Mouse (Mus musculus) gonadal fat pad, adult 2 months (tissue): ENCODE results near the gene Coq9. TPM values are rescaled to one million over a fixed set of nuclear protein-coding genes. Genes with fewer than 3 reads are reported as not detected.
"Not testable (repeated sequence)": the region's sequence is repeated elsewhere in the genome, so short reads cannot be mapped to it uniquely, and the experiment has no call there.

ENCODE experiments used
- DNase-seq: peaks from one replicate; pipeline ENCODE4 v3.0.0-alpha.2; 2012; ENCODE audit warnings: low read depth
- polyA plus RNA-seq: library from polyadenylated mRNA; depleted of rRNA; stranded (reverse); fragments of >200 nt; gene quantifications from 2 replicates; pipeline ENCODE4 v1.2.3, GENCODE M21; 2012

Gene Coq9
- polyA plus RNA-seq, 1 experiment = 129 TPM

GRCm38 (mm10) chr8:94821381-94821780, 16.7 kb upstream of the Coq9 start:
- DNase-seq = no peak

GRCm38 (mm10) chr8:94822637-94823560, 15.2 kb upstream of the Coq9 start:
- no peak for DNase-seq

GRCm38 (mm10) chr8:94825170-94825569, 13.0 kb upstream of the Coq9 start:
- no peak for DNase-seq

GRCm38 (mm10) chr8:94826210-94826609, 11.9 kb upstream of the Coq9 start:
- DNase-seq = no peak

- no peak for DNase-seq
Observed at GRCm38 (mm10) chr8:94828284-94828683, 9.8 kb upstream of the Coq9 start.

GRCm38 (mm10) chr8:94833901-94834405, 4.2 kb upstream of the Coq9 start:
- not testable (repeated sequence) for DNase-seq

- not testable (repeated sequence) for DNase-seq
Observed at GRCm38 (mm10) chr8:94835751-94836150, 2.4 kb upstream of the Coq9 start.

- DNase-seq = no peak
Observed at GRCm38 (mm10) chr8:94836456-94837240, 1.5 kb upstream of the Coq9 start.

- no peak for DNase-seq
Observed at GRCm38 (mm10) chr8:94838600-94838999, 479 bp downstream of the Coq9 start.

GRCm38 (mm10) chr8:94841183-94841582, 3.1 kb downstream of the Coq9 start:
- no peak for DNase-seq

GRCm38 (mm10) chr8:94850049-94850448, 11.9 kb downstream of the Coq9 start:
- no peak for DNase-seq

- DNase-seq = not testable (repeated sequence)
Observed at GRCm38 (mm10) chr8:94854761-94855160, 16.6 kb downstream of the Coq9 start.

- no peak for DNase-seq
Observed at GRCm38 (mm10) chr8:94857011-94857345, 18.9 kb downstream of the Coq9 start.

- DNase-seq = no peak
Observed at GRCm38 (mm10) chr8:94857346-94858173, 19.4 kb downstream of the Coq9 start, which contains the start of gene Polr2c. TSS of gene Polr2c (plus strand) at chr8:94857450.

GRCm38 (mm10) chr8:94861352-94861910, 23.3 kb downstream of the Coq9 start:
- no peak for DNase-seq

GRCm38 (mm10) chr8:94862487-94863220, 24.5 kb downstream of the Coq9 start:
- no peak for DNase-seq

GRCm38 (mm10) chr8:94863897-94864673, 26.0 kb downstream of the Coq9 start:
- DNase-seq = no peak

GRCm38 (mm10) chr8:94865292-94865691, 27.2 kb downstream of the Coq9 start:
- no peak for DNase-seq

GRCm38 (mm10) chr8:94866921-94867320, 28.8 kb downstream of the Coq9 start:
- no peak for DNase-seq

- DNase-seq = no peak
Observed at GRCm38 (mm10) chr8:94869146-94869545, 31.0 kb downstream of the Coq9 start.
